Comparison of ENCODE assay signal across 8 mouse cellular contexts in the genomic region with DNA sequence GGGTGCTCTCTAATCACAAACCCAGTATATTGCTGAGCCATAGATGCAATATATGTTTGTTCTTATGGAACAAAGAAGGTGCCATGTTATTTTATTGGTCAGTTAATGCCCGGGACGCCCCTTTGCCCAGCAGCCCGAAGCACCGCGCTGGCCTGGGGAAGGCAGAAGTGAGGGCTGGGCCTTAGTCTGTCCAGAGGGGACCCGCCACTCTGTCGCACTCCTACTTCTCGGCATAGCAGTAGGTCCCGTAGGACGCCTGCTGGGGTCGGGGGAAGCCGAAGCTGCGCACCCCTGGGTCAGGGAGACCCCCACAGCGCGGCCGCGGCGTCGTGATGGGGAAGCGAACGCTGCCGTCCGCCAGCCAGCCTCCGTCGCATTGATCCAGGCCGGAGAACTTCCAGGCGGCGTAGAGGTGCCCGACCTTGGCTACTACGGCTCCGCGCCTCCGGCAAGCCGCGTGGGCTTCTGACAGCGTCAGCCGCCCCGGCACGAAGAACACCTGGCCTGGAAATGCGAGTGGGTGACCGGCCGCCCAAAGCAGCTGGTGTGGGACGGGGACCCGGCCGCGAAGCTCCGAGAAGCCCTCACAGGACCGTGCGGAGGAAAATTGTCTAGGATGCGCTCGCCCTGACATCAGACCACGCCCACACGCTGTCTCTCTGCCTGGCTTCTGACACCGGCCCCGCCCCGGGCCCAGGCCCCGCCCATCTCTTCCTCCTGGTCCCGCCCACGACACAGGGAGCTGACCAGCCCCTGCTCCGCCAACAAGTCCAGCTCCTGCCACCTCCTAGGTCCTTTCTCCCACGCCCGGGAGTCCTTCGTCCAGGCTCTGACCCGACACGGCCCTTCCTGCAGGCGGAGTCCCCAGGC. TPM values are rescaled to one million over a fixed set of nuclear protein-coding genes. Genes with fewer than 3 reads are reported as not detected.
DNase-seq lines count a peak whose midpoint lies in the region; ATAC-seq lines count a peak whose summit lies in the region.

No protein-coding gene starts in this region.

- intact Hi-C loops in left cerebral cortex, postnatal 10 days (cut with DNase I): no loop called here

- peaks cover 18% of the 10 kb centered on the region for H3K4me1 ChIP-seq in intestine, embryonic 15.5 days (replicated peaks)

- no peaks in the 10 kb centered on the region for H3K36me3 ChIP-seq in intestine, embryonic 15.5 days

- H3K9me3 ChIP-seq in intestine, embryonic 15.5 days: no peaks in the 10 kb centered on the region

- peak; percentile 92 for DNase-seq in adrenal gland, adult 8-10 months
- peak; percentile 95 for DNase-seq in embryo, embryonic 11 days
- DNase-seq in gastrocnemius, postnatal 4 days (ENCODE audit: low spot score in 2 of 2): peak; percentile 56 to 81
- DNase-seq in left cerebral cortex, postnatal 10 days (ENCODE audit: extremely low spot score in 1 of 2, low spot score in 2 of 2): peak; percentile 45 to 89
- DNase-seq in right cerebral cortex, postnatal 10 days (ENCODE audit: low spot score in 2 of 2): peak; percentile 76 to 78
- peak; percentile 83 for DNase-seq in urinary bladder, postnatal 25 days (ENCODE audit: low spot score)

- H3K4me2 ChIP-seq in intestine, embryonic 15.5 days (replicated peaks): peak overlapping the region; percentile 100

- H3K9ac ChIP-seq in intestine, embryonic 15.5 days: peak overlapping the region; percentile 41

- peaks cover 70% of the 10 kb centered on the region for H3K27me3 ChIP-seq in intestine, embryonic 15.5 days (replicated peaks)

- WGBS in intestine, embryonic 15.5 days: 2% methylated on average over 65 of the region's 66 CpGs

- peak overlapping the region; percentile 57 for H3K4me3 ChIP-seq in intestine, embryonic 15.5 days (replicated peaks)

- ATAC-seq in intestine, embryonic 15.5 days: peak; percentile 95
- peak; percentile 94 for ATAC-seq in megakaryocyte progenitor cell, adult 5-6 weeks (replicated peaks; ENCODE audit: poor library complexity)

- H3K27ac ChIP-seq in intestine, embryonic 15.5 days: no peak overlapping the region

RNA-seq across cellular contexts. Expression of gene Hapln2, which starts 4.8 kb away (rescaled TPM):
- total RNA-seq in adrenal gland, adult 8-10 months (2022): not detected
- under 1 TPM in 1 of 2 experiments, not detected in 1; 0.21 TPM for total RNA-seq in gastrocnemius, postnatal 4 days (2021)
- not detected in 2 replicates for polyA plus RNA-seq in intestine, embryonic 15.5 days (2015; fragmentation: Nextera tagmentation; extraction: Ambion mirVana)
- 1 to 10 TPM in 1 of 2 experiments, under 1 TPM in 1; 0.26 to 1.3 TPM for total RNA-seq in left cerebral cortex, postnatal 10 days (2021)
- total RNA-seq in megakaryocyte progenitor cell, adult 5-6 weeks (2015): not detected in 2 replicates
- not detected in 2 replicates for total RNA-seq in megakaryocyte progenitor cell, adult 5-6 weeks (2017)

RNA-seq across cellular contexts. Expression of gene Gpatch4, which starts 20.4 kb away (rescaled TPM):
- 10 to 100 TPM; 12.9 to 16.6 (median 14.9) TPM for total RNA-seq in adrenal gland, adult 8-10 months (2022)
- total RNA-seq in gastrocnemius, postnatal 4 days (2021): 10 to 100 TPM; 11.4 to 11.8 TPM
- 36.7 and 40.3 TPM in 2 replicates for polyA plus RNA-seq in intestine, embryonic 15.5 days (2015; fragmentation: Nextera tagmentation; extraction: Ambion mirVana)
- total RNA-seq in left cerebral cortex, postnatal 10 days (2021): 10 to 100 TPM; 20.8 to 24.2 TPM
- 34.2 and 38.7 TPM in 2 replicates for total RNA-seq in megakaryocyte progenitor cell, adult 5-6 weeks (2015)
- 49.2 and 51.8 TPM in 2 replicates for total RNA-seq in megakaryocyte progenitor cell, adult 5-6 weeks (2017)

RNA-seq across cellular contexts. Expression of gene Bcan, which starts 22.5 kb away (rescaled TPM):
- total RNA-seq in adrenal gland, adult 8-10 months (2022): 100 to 1,000 TPM in 2 of 4 experiments, 10 to 100 TPM in 2; 83.1 to 117 (median 106) TPM
- total RNA-seq in gastrocnemius, postnatal 4 days (2021): under 1 TPM in 1 of 2 experiments, not detected in 1; 0.12 TPM
- polyA plus RNA-seq in intestine, embryonic 15.5 days (2015; fragmentation: Nextera tagmentation; extraction: Ambion mirVana): 0.15 and 0.54 TPM in 2 replicates
- 100 to 1,000 TPM; 262 to 273 TPM for total RNA-seq in left cerebral cortex, postnatal 10 days (2021)
- not detected in 2 replicates for total RNA-seq in megakaryocyte progenitor cell, adult 5-6 weeks (2015)
- total RNA-seq in megakaryocyte progenitor cell, adult 5-6 weeks (2017): not detected in 2 replicates

RNA-seq across cellular contexts. Expression of gene Naxe, which starts 35.7 kb away (rescaled TPM):
- 100 to 1,000 TPM; 150 to 161 (median 155) TPM for total RNA-seq in adrenal gland, adult 8-10 months (2022)
- total RNA-seq in gastrocnemius, postnatal 4 days (2021): 10 to 100 TPM; 64.9 to 73.1 TPM
- 152 and 167 TPM in 2 replicates for polyA plus RNA-seq in intestine, embryonic 15.5 days (2015; fragmentation: Nextera tagmentation; extraction: Ambion mirVana)
- 10 to 100 TPM; 60.7 to 67.8 TPM for total RNA-seq in left cerebral cortex, postnatal 10 days (2021)
- 44.2 and 67.8 TPM in 2 replicates for total RNA-seq in megakaryocyte progenitor cell, adult 5-6 weeks (2015)
- 39.6 and 41.4 TPM in 2 replicates for total RNA-seq in megakaryocyte progenitor cell, adult 5-6 weeks (2017)

RNA-seq across cellular contexts. Expression of gene Nes, which starts 51.7 kb away (rescaled TPM):
- total RNA-seq in adrenal gland, adult 8-10 months (2022): 10 to 100 TPM in 1 of 4 experiments, 1 to 10 TPM in 3; 4.3 to 14.4 (median 6.8) TPM
- 100 to 1,000 TPM; 169 to 207 TPM for total RNA-seq in gastrocnemius, postnatal 4 days (2021)
- polyA plus RNA-seq in intestine, embryonic 15.5 days (2015; fragmentation: Nextera tagmentation; extraction: Ambion mirVana): 17.0 and 20.0 TPM in 2 replicates
- total RNA-seq in left cerebral cortex, postnatal 10 days (2021): 10 to 100 TPM in 1 of 2 experiments, 1 to 10 TPM in 1; 9.9 to 11.4 TPM
- total RNA-seq in megakaryocyte progenitor cell, adult 5-6 weeks (2015): 0.02 TPM in 1 of 2 replicates, not detected in the other
- 0.20 TPM in 1 of 2 replicates, not detected in the other for total RNA-seq in megakaryocyte progenitor cell, adult 5-6 weeks (2017)

Comparison
In these comparisons a context has a peak if more than half of its experiments do, and no peak if none do; other contexts are left out.
1. RNA of gene Bcan, which starts 22.5 kb away (total RNA-seq): 262 to 273 TPM in left cerebral cortex, postnatal 10 days and 83.1 to 117 TPM in adrenal gland, adult 8-10 months; 0.12 TPM in gastrocnemius, postnatal 4 days and not detected in megakaryocyte progenitor cell, adult 5-6 weeks; every median in the first group is over 10 times any median in the second.
2. Peak in every context shown above with its lines, with median percentiles within 50 percentile points of each other: DNase-seq.